Mouse (Mus musculus): Measurements from ENCODE around the gene Apol7b.

Gene Apol7b

DNA sequence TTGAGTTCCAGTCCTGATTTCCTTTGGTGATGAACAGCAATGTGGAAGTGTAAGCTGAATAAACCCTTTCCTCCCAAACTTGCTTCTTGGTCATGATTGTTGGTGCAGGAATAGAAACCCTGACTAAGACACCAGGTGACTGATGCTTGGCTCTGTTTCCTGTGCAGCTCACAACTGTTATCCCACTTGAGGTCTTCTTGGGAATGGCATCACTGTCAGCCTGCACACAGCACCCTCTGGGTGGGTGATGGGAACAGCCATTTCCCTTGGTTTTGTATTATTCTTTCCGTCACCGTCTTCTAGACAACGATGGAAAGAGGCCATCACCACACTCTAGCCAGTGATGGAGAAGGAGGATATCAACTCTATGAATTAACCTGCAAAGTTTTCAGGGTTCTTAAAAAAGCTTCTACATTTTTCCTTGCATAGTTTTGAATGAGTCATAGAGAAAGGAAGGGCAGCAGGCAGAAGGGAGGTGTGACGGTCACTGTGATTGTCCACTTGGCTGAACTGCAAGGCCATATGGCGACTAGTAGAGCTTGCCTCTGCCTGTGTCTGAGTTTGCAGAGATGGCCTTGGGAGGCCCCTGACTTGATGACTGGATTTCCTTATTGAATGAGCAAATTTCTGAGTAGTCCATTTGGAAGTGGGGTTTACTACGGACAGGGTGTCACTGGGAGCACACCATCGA, 62.8 kb downstream of the Apol7b start:
- DNase-seq (ENCODE audit: low spot score in 2 of 2) = no peak

DNA sequence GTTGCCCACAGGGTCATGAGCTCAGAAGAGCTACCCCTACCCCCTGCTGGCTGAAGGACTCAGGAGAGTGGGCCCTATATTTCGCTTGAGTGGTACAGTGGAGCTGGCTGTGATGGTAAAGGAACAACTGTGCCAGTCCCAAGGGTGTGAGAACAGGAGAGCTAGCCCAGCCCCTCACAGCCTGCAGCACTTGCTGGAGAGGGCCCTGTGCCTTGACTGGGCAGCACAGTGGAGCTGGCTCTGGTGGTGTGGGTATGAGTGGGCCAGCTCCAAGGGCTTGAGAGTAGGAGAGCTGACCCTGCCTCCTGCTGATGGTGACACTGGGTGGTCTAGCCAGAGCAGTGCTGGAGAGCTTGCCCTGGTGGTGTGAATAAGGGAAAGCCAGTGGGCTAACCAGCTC, 64.4 kb downstream of the Apol7b start:
- DNase-seq (ENCODE audit: low spot score in 2 of 2) = no peak

DNA sequence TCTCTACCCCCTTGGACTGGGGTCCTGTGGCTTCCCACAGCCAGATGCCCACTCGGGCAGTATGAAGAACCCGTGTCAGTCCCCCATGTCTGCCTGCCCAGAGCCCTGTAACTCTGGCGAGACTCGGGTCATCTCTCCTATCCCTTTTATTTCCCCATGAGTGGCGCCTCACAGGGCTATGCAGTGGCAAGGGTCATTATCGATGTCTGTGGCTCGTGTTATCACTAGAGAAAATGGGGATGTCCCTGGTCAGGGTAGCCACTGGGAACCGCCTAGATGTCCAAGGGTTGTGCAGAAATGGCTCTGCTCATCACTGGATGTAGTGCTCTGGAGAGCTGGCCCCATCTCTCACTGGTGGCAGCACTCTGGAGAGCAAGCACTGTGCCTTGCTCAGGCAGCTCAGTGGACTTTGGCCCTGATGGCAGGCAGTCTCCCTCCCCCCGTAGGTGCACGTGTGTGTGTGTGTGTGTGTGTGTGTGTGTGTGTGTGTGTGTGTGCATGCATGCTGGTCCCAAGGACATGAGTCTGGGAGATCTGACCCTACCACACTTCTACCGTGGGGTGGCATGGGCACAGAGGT, 64.9 kb downstream of the Apol7b start:
- no peak for DNase-seq (ENCODE audit: low spot score in 2 of 2)

DNA sequence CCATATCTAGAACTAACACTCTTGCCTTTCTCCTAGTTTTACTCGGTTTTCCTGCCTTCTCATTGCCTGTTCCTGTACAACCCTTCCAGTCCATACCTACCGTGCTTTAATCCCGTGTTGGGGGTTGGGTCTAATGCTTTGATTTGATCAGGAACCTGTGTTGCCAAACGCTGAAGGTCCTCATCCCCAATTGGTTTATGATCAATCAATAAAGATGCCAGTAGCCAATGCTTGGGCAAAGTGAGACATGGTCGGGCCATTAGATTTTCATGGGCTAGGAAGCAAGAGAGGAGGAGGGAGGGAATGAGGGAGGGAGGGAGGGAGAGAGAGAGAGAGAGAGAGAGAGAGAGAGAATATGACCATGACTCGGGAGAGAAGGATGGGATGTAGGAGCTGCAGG, 65.8 kb downstream of the Apol7b start:
- no peak for DNase-seq (ENCODE audit: low spot score in 2 of 2)

DNA sequence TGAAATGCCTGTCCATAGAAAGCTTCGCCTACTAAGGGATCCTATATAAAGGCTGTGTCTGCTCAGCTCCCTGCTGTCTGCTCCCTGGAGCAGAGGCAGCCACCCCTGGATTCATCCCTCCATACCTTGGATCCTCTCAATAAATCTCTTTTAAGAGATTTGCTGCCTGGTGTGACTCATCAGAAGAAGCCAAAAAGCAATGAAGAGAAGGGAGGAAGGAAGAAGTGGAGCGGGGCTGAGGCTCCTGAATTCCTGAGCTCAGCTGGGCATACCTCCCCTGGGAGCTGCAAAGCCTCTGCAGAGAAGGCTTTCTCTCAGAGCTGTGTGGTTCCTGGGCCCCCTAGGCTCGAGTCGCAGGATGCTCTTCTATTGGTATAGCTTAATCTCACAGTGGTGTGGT, 67.4 kb downstream of the Apol7b start:
- no peak for DNase-seq (ENCODE audit: low spot score in 2 of 2)

DNA sequence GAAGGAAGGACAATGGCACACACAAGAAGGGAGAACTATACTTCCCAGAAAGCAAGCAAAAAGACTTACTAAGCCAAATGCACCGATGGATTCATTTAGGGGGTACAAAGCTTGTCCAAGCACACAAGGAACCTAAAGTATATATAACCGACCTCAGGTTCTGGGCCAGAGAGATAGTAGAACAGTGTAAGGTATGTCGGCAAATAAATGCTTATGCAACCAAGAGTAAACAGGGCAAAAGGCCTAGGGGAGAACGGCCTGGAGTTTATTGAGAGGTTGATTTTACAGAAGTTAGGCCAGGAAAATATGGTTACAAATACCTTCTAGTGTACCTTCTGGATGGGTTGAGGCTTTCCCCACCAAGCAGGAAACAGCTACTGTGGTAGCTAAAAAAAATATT, 69.9 kb downstream of the Apol7b start:
- DNase-seq (ENCODE audit: low spot score in 2 of 2) = no peak

DNA sequence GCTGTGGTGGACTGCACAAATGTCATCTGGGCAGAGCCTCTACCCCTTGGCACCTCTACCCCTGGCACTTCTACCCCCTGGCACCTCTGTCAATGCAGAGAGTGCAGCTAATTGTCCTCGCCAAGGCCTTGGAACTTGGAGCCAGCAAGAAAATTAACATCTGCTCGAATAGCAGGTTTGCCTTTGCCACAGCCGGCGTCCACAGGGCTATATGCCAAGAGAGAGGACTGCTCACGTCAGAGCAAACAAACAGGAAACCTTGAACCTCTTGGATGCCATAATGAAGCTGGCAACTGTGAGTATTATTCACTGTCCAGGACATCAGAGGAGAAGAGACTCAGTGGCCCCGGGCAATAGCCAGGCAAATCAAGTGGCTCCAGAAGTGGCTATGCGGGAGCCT, 70.4 kb downstream of the Apol7b start:
- DNase-seq (ENCODE audit: low spot score in 2 of 2) = no peak

All from frontal cortex, postnatal 25 days (tissue).